Mouse (Mus musculus): ENCODE data around the gene Bank1. TPM values are rescaled to one million over a fixed set of nuclear protein-coding genes. Genes with fewer than 3 reads are reported as not detected.

Gene Bank1
- total RNA-seq, 4 experiments from 2014 or later = 0.44 to 1.0 (median 0.61) TPM

- no peak for DNase-seq
Measured at GRCm38 (mm10) chr3:136252820-136253219, 73.0 kb downstream of the Bank1 start.

- DNase-seq = no peak
Measured at GRCm38 (mm10) chr3:136251578-136251977, 74.3 kb downstream of the Bank1 start.

GRCm38 (mm10) chr3:136247331-136247730 is 78.5 kb downstream of the Bank1 start:
- no peak for DNase-seq

GRCm38 (mm10) chr3:136244931-136245330 is 80.9 kb downstream of the Bank1 start:
- DNase-seq = no peak

- no peak for DNase-seq
Measured at GRCm38 (mm10) chr3:136238790-136239189, 87.1 kb downstream of the Bank1 start.

GRCm38 (mm10) chr3:136233507-136233906 is 92.4 kb downstream of the Bank1 start:
- no peak for DNase-seq

- no peak for DNase-seq
Measured at GRCm38 (mm10) chr3:136230602-136231151, 95.2 kb downstream of the Bank1 start.

- no peak for DNase-seq
Measured at GRCm38 (mm10) chr3:136189661-136190228, 136.1 kb downstream of the Bank1 start.

GRCm38 (mm10) chr3:136186548-136187113 is 139.2 kb downstream of the Bank1 start:
- DNase-seq = no peak

- no peak for DNase-seq
Measured at GRCm38 (mm10) chr3:136171631-136172030, 154.2 kb downstream of the Bank1 start.

GRCm38 (mm10) chr3:136168071-136168470 is 157.8 kb downstream of the Bank1 start:
- no peak for DNase-seq

GRCm38 (mm10) chr3:136166671-136167070 is 159.2 kb downstream of the Bank1 start:
- DNase-seq = no peak

- no peak for DNase-seq
Measured at GRCm38 (mm10) chr3:136166033-136166361, 159.9 kb downstream of the Bank1 start.

GRCm38 (mm10) chr3:136165167-136166032 is 160.5 kb downstream of the Bank1 start:
- no peak for DNase-seq

- no peak for DNase-seq
Measured at GRCm38 (mm10) chr3:136158059-136158458, 167.8 kb downstream of the Bank1 start.

GRCm38 (mm10) chr3:136155555-136155954 is 170.3 kb downstream of the Bank1 start:
- DNase-seq = no peak

- DNase-seq = no peak
Measured at GRCm38 (mm10) chr3:136150886-136151285, 175.0 kb downstream of the Bank1 start.

- DNase-seq = no peak
Measured at GRCm38 (mm10) chr3:136147166-136147565, 178.7 kb downstream of the Bank1 start.

- DNase-seq = no peak
Measured at GRCm38 (mm10) chr3:136132013-136132412, 193.9 kb downstream of the Bank1 start.

GRCm38 (mm10) chr3:136115478-136116215 is 210.2 kb downstream of the Bank1 start:
- DNase-seq = no peak

GRCm38 (mm10) chr3:136109411-136110139 is 216.3 kb downstream of the Bank1 start:
- DNase-seq = no peak

GRCm38 (mm10) chr3:136106452-136106851 is 219.4 kb downstream of the Bank1 start:
- no peak for DNase-seq
